Mouse (Mus musculus) liver, embryonic 12.5 days (tissue): Measurements from ENCODE around the gene 4930524J08Rik. TPM values are rescaled to one million over a fixed set of nuclear protein-coding genes. Genes with fewer than 3 reads are reported as not detected.

Source experiments
- ATAC-seq: fragments of 200-750 bp; cut with Nextera tagmentation; 2 replicates; pipeline ENCODE4 v1.8.0; 2017; ENCODE audit warnings: moderate number of reproducible peaks, mild to moderate bottlenecking, moderate library complexity
- H3K27ac ChIP-seq: fragments of 300-500 bp; sonication (generic); 2 replicates; pipeline ENCODE4 v1.5.1; 2016; ENCODE audit warnings: mild to moderate bottlenecking
- H3K27me3 ChIP-seq: fragments of 300-500 bp; sonication (generic); replicated peaks from 2 replicates; pipeline ENCODE4 v1.6.1; 2016; ENCODE audit warnings: mild to moderate bottlenecking, moderate library complexity
- H3K36me3 ChIP-seq: fragments of 300-500 bp; sonication (generic); 2 replicates; pipeline ENCODE4 v1.6.1; 2016; ENCODE audit warnings: mild to moderate bottlenecking, moderate library complexity
- H3K4me1 ChIP-seq: fragments of 300-500 bp; sonication (generic); 2 replicates; pipeline ENCODE4 v1.6.1; 2016
- H3K4me2 ChIP-seq: fragments of 300-500 bp; sonication (generic); 2 replicates; pipeline ENCODE4 v1.6.1; 2016; ENCODE audit warnings: mild to moderate bottlenecking, moderate library complexity
- H3K4me3 ChIP-seq: fragments of 300-500 bp; sonication (generic); 2 replicates; pipeline ENCODE4 v1.5.1; 2016; ENCODE audit warnings: mild to moderate bottlenecking, moderate library complexity
- H3K9ac ChIP-seq: fragments of 300-500 bp; sonication (generic); 2 replicates; pipeline ENCODE4 v1.6.1; 2016; ENCODE audit warnings: mild to moderate bottlenecking, moderate library complexity
- H3K9me3 ChIP-seq: fragments of 300-500 bp; sonication (generic); replicated peaks from 2 replicates; pipeline ENCODE4 v1.6.1; 2016; ENCODE audit warnings: mild to moderate bottlenecking, moderate library complexity
- WGBS: fragments of 180-500 bp; shearing (Covaris S2); methylation state at CpG from one replicate; pipeline ENCODE4 v1.1.7; 2016; ENCODE audit not compliant: insufficient replicate concordance; 5-methylcytosine and 5-hydroxymethylcytosine counted together
- polyA plus RNA-seq: library from polyadenylated mRNA; unstranded; fragments of >200 nt; fragmentation: Nextera tagmentation; extraction: Ambion mirVana; gene quantifications from 2 replicates; pipeline ENCODE4 v1.2.1, GENCODE M21; 2016

4930524J08Rik gene
- polyA plus RNA-seq, 1 experiment from 2014 or later, result 2.0 TPM

DNA sequence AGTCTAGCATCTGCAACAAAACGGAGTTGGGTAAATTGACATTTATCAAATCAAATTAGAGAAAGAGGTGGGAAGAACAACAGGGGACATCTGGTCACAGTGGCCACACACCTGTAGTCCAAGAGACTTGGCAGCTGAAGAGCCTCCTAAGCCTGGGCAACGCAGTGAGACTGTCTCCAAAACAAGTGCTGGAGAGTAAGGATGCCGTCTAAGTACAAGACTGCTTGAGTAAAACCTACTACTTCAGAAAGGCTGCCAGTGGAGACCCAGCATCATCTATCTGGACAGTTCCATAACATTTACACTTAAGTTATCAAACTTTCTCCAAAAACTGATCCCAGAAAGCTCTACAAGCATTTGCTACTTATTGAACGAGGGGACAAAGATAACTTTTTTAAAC lies 3.8 kb upstream of the 4930524J08Rik start:
- H3K9me3 ChIP-seq, result no peaks in the 10 kb centered on the region
- peak overlapping the region; percentile 37 for H3K4me3 ChIP-seq
- no peaks in the 10 kb centered on the region for H3K27me3 ChIP-seq
- H3K27ac ChIP-seq, result 0 out of 2 replicates have a peak overlapping the region, but pooled peaks have one; percentile 7
- H3K36me3 ChIP-seq, result peaks cover 58% of the 10 kb centered on the region
- WGBS, result 51% methylated on average over 4 of the region's 4 CpGs
- peak overlapping the region; percentile 73 for H3K4me2 ChIP-seq
- peaks cover 51% of the 10 kb centered on the region for H3K4me1 ChIP-seq
- peak overlapping the region; percentile 48 for H3K9ac ChIP-seq
- no peak for ATAC-seq

DNA sequence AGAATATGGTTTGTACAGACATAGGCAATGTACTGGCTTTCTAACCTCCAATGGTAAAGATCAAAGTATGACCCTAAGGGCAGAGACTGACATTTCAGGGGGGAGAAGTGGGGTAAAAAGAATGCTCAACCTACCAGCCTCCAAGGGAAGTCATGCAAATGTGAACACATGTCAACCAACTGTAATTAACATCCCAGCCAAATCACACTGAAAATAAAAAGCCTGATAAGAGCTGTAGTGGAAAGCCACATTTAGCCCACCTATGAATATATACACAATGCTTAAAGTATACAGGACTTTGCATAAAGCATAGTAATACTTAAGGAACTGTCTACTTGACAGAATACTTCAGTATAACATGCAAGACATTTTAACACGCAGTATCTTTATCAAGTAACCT lies 3.1 kb upstream of the 4930524J08Rik start:
- peaks cover 47% of the 10 kb centered on the region for H3K4me1 ChIP-seq
- H3K27me3 ChIP-seq, result no peaks in the 10 kb centered on the region
- peak overlapping the region; percentile 73 for H3K4me2 ChIP-seq
- no peak for ATAC-seq
- H3K9me3 ChIP-seq, result no peaks in the 10 kb centered on the region
- peaks cover 51% of the 10 kb centered on the region for H3K36me3 ChIP-seq
- 67% methylated on average over 1 of the region's 1 CpGs for WGBS
- H3K9ac ChIP-seq, result peak overlapping the region; percentile 48
- peak overlapping the region; percentile 97 for H3K4me3 ChIP-seq
- H3K27ac ChIP-seq, result no peak overlapping the region

DNA sequence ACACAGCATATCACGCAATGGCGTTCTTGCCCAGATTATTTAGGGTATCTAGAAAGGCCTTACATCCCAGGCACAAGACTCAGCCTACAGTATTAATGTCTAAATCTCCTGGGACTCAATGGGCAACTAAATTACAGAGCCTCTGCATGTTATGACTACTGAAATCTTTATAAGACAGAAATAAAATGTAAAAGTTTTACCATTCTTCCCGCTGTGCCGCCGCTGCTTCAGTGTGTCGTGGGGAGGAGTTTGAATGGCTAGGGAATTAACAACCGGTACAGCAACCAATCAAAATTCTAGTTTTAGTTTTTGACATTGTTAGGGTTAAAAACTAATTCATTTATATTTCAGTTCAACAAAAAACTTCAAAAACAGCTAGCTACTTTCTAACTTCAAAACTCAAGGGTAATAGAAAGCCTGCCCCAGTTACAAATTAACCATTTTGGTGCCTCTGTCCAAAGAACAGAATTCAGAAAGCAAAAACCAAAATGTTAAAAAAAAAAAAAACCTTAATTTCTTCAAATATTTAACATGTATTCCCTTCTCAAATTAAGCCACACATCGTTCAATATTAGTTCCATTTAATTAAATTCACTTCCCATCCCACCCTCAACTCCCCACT lies 2.4 kb upstream of the 4930524J08Rik start:
- WGBS, result 9% methylated on average over 8 of the region's 8 CpGs
- H3K4me1 ChIP-seq, result peaks cover 45% of the 10 kb centered on the region
- H3K27ac ChIP-seq, result peak overlapping the region; percentile 97
- peak overlapping the region; percentile 73 for H3K4me2 ChIP-seq
- ATAC-seq, result no peak
- H3K27me3 ChIP-seq, result no peaks in the 10 kb centered on the region
- peak overlapping the region; percentile 98 for H3K9ac ChIP-seq
- peaks cover 48% of the 10 kb centered on the region for H3K36me3 ChIP-seq
- H3K9me3 ChIP-seq, result no peaks in the 10 kb centered on the region
- peak overlapping the region; percentile 97 for H3K4me3 ChIP-seq

DNA sequence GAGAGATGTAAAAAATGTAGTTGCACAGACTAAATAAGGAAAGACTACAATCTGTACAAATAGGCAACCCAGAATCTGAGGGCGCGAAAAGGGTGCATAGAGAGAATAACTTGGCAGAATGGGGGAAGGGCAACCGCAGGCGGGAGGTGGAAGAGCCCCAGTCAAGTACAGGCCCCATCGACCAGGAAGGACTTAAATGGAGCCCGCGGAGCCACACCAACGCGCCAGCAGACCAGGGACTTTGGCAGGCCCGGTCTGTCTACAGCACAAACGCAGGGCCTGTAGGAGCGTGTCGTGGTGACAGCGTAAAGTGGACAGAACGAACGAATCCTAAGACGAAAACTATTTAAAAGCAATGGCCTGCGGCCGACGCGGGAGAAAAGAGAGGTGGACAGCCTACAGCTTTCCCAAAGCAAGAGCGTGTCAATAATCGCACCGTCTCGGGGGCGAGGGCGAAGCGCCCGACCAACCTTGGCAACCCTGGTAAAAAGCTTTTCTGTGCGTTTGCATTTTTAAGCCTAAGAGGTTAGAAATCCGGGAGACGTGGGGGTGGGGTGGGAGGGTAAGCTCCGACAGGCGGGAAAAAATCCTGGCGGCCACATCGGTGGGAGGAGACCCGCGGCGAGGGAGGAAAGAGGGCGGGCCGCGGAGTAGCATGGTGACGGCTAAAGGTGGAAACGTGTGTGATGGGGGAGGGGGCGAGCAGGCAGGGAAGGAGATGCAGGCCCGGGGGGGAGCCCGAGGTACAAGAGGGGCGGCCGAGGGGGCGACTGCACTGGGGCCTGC lies 1.2 kb upstream of the 4930524J08Rik start:
- under 1% methylated on average over 48 of the region's 50 CpGs for WGBS
- Histone ChIP-seq H3K36me3 (peaks cover 39% of the 10 kb centered on the region), H3K4me2 (peak overlapping the region; percentile 73), H3K9me3 (no peaks in the 10 kb centered on the region), H3K9ac (peak overlapping the region; percentile 98), H3K27me3 (no peaks in the 10 kb centered on the region), H3K4me1 (peaks cover 40% of the 10 kb centered on the region), H3K27ac (peak overlapping the region; percentile 97), H3K4me3 (peak overlapping the region; percentile 97)
- peak; percentile 40 for ATAC-seq

DNA sequence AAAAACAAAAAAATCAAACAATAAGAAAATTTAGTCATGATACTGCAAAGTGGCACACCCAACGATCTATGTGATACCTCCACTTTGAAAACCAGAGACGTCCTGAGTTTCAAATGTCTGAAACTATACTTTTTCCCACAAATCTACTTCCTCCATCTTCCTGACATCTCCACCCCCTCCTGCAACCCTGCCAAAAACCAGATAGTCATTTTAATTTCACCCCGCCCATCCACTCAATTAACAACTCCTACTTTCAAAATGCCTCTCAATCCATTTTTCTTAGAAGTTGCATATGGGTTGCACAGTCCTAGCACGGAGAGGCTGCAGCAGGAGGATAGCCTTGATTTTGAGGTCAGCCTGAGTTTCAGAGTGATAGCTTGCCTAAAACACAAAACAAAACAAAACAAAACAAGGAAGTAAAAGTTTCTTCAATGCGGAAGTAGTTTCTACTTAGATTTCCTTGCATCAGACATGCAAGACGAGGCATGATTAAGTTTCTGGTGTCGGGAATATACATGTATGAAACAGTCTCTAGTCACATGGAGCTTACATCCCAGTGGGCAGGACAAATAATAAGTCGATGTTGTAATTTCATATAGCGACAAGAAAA lies 4.7 kb downstream of the 4930524J08Rik start:
- WGBS, result 63% methylated on average over 9 of the region's 9 CpGs
- no peak for ATAC-seq
- no peak overlapping the region for H3K27ac ChIP-seq
- H3K4me1 ChIP-seq, result peaks cover 17% of the 10 kb centered on the region
- H3K4me3 ChIP-seq, result no peak overlapping the region
- H3K36me3 ChIP-seq, result no peaks in the 10 kb centered on the region
- no peak overlapping the region for H3K9ac ChIP-seq
- no peaks in the 10 kb centered on the region for H3K27me3 ChIP-seq
- H3K4me2 ChIP-seq, result 0 out of 2 replicates have a peak overlapping the region, but pooled peaks have one; percentile 24
- no peaks in the 10 kb centered on the region for H3K9me3 ChIP-seq

DNA sequence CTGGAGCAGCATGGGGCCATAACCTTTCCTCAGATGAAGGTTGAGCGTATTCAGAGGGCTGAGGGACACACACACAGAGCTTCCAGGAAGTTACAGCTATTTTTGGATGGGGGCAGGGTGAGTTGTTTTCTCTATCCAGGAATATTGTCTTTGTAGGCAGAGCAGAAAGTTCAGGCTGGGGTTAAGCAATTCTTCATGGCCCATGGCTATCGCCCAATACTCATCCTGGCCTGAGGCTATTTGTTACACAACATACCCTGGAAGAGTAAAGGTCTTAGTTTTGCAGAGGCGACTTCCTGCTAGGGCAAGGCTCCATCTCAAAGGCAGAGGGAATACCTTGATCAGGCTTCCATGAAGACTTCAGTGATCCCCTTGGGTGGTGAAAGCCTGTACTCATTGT lies 15.3 kb downstream of the 4930524J08Rik start:
- H3K4me3 ChIP-seq, result no peak overlapping the region
- no peak overlapping the region for H3K27ac ChIP-seq
- WGBS, result 65% methylated on average over 3 of the region's 3 CpGs
- H3K9ac ChIP-seq, result no peak overlapping the region
- H3K4me2 ChIP-seq, result no peak overlapping the region
- no peaks in the 10 kb centered on the region for H3K9me3 ChIP-seq
- no peaks in the 10 kb centered on the region; the same call in 1 of the 2 replicates for H3K27me3 ChIP-seq
- ATAC-seq, result peak; percentile 47; the same call in 1 of the 2 replicates
- H3K4me1 ChIP-seq, result no peaks in the 10 kb centered on the region
- no peaks in the 10 kb centered on the region for H3K36me3 ChIP-seq

DNA sequence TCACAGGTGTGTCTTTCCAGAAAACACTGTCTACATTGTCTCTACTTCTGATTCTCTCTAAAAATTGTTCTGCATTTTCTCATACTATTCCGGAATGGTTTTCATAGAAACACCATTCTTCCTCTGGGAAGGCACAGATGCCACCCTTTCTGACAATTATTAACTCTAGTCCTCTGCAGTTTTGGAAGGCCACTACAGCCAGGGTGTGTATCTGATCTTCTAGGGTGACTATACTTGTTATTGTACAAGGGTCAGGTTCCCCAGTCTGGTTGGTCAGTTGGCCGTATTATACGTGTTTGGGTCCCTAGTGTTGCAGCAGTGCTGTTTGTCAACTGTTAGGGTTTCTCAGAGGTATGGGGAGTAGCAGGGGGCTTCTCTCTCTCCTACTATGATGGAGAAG lies 15.8 kb downstream of the 4930524J08Rik start:
- Histone ChIP-seq H3K4me2 (no peak overlapping the region), H3K9me3 (no peaks in the 10 kb centered on the region), H3K27ac (no peak overlapping the region), H3K27me3 (no peaks in the 10 kb centered on the region; the same call in 1 of the 2 replicates), H3K9ac (no peak overlapping the region), H3K4me1 (no peaks in the 10 kb centered on the region), H3K36me3 (no peaks in the 10 kb centered on the region), H3K4me3 (no peak overlapping the region)
- no peak for ATAC-seq
- 87% methylated on average over 3 of the region's 3 CpGs for WGBS

DNA sequence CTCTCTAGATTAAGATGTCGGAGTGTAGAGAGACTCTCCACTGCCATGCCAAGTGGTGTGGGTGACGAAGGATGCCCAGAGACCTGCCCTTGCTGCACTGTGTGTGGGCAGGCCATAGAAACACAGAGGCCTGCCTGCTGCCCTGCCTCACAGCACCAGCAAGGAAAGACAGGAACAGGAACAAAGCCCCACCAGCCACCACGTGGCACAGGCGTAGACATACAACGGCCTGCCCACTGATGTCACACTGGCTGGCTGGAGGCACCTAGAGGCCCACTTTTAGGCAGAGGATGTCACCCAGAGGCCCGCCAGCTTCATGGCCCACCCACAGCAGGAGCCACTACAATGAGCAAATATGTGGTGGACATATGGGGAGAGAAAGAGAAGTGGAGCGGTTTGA lies 21.2 kb downstream of the 4930524J08Rik start:
- H3K36me3 ChIP-seq, result no peaks in the 10 kb centered on the region
- no peak; the same call in 1 of the 2 replicates for ATAC-seq
- peaks cover 24% of the 10 kb centered on the region for H3K4me1 ChIP-seq
- H3K9me3 ChIP-seq, result no peaks in the 10 kb centered on the region
- WGBS, result 66% methylated on average over 7 of the region's 7 CpGs
- H3K4me2 ChIP-seq, result no peak overlapping the region
- no peak overlapping the region for H3K4me3 ChIP-seq
- H3K27me3 ChIP-seq, result no peaks in the 10 kb centered on the region; the same call in 1 of the 2 replicates
- no peak overlapping the region for H3K27ac ChIP-seq
- no peak overlapping the region for H3K9ac ChIP-seq

DNA sequence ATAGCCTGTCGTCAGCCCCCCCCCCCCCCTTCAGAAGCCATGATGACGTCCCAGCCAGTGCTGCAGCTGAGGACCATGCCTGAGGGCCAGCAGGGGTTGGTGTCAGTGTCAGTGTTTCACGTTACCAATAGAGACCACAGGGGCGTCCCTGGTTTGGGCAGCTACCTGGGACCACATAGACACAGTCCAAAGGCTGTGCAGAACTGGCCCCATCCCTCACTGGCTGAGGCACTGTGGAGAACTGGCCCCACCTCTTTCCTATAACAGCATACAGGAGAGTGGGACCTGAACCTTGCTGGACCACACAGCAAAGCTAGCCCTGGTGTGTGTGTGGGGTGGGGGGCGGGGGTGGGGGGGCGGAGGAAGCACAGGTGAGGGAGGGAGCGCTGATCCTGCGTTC lies 21.6 kb downstream of the 4930524J08Rik start:
- Histone ChIP-seq H3K9ac (no peak overlapping the region), H3K4me1 (peaks cover 29% of the 10 kb centered on the region), H3K4me3 (no peak overlapping the region), H3K27me3 (no peaks in the 10 kb centered on the region; the same call in 1 of the 2 replicates), H3K36me3 (no peaks in the 10 kb centered on the region), H3K27ac (no peak overlapping the region), H3K4me2 (no peak overlapping the region), H3K9me3 (no peaks in the 10 kb centered on the region)
- WGBS, result 58% methylated on average over 8 of the region's 8 CpGs
- peak; percentile 7; the same call in 1 of the 2 replicates for ATAC-seq

DNA sequence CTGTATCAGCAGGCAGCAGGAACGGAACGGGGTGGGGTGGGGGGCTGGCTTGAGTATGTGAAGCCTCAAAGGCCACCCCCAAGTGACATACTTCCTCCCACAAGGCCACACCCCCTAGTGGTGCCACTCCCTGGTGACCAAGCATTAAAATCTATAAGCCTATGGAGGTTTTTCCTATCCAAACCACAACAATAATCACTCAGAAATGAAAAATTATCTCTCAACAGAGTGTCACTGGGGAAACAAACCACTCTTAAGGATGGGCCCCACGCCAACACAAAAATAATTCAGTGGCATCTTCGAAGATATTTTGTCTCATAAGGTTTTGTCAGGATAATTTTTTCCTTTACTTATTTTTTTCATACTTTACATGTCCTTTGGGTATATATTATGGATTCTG lies 25.0 kb downstream of the 4930524J08Rik start:
- Histone ChIP-seq H3K4me3 (no peak overlapping the region), H3K4me2 (no peak overlapping the region), H3K27me3 (no peaks in the 10 kb centered on the region), H3K36me3 (no peaks in the 10 kb centered on the region), H3K9me3 (no peaks in the 10 kb centered on the region), H3K4me1 (peaks cover 48% of the 10 kb centered on the region), H3K9ac (no peak overlapping the region), H3K27ac (no peak overlapping the region)
- ATAC-seq, result no peak
- WGBS, result 62% methylated on average over 4 of the region's 4 CpGs

DNA sequence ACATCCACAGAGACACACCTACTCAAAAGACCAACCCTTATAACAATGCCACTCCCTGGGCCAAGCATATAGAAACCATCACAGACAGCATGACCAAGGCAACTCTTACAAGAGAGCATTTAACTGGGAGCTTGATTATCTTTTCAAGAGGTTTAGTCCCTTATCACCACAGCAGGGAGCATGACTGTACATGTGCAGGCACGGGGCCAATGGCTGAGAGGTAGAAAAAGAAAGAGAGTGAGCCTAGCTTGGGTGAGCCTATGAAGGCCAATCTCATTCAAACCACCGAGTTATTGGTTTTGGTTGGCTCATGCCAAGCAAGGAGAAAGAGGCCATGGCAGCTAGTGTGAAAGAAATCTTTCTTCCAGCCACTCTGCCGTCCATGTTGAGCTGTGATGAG lies 26.6 kb downstream of the 4930524J08Rik start:
- WGBS, result 28% methylated on average over 3 of the region's 3 CpGs
- H3K4me3 ChIP-seq, result no peak overlapping the region
- no peaks in the 10 kb centered on the region for H3K9me3 ChIP-seq
- H3K36me3 ChIP-seq, result no peaks in the 10 kb centered on the region
- peaks cover 42% of the 10 kb centered on the region for H3K4me1 ChIP-seq
- peak overlapping the region; percentile 58 for H3K27ac ChIP-seq
- H3K9ac ChIP-seq, result no peak overlapping the region
- H3K4me2 ChIP-seq, result peak overlapping the region; percentile 31
- peak; percentile 80 for ATAC-seq
- no peaks in the 10 kb centered on the region; the same call in 1 of the 2 replicates for H3K27me3 ChIP-seq

DNA sequence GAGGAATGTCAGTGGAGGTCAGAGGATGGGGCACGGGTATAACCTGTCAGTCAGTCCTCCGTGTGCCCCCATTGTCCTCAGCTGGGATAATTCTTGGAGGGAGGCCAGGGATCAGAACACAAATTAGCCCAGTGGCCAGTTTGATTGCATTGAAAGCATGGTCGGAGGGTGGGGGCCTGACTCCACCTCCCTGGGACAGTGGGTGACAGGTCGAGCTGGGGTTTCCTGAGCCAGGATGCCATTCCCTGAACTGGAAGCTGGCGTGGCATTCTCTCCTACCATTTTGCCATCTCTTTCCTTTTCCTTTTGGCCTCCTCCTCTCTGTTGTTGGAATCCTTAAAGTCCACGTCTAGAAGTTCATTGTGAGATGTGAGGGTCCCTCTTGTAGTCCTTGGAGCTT lies 27.0 kb downstream of the 4930524J08Rik start:
- ATAC-seq, result no peak
- H3K4me2 ChIP-seq, result peak overlapping the region; percentile 31
- peak overlapping the region; percentile 58 for H3K27ac ChIP-seq

More for the DNA sequence above, 27.0 kb downstream of the 4930524J08Rik start:
- WGBS, result 71% methylated on average over 6 of the region's 6 CpGs
- Histone ChIP-seq H3K9ac (no peak overlapping the region), H3K27me3 (no peaks in the 10 kb centered on the region; the same call in 1 of the 2 replicates), H3K4me1 (peaks cover 37% of the 10 kb centered on the region), H3K9me3 (no peaks in the 10 kb centered on the region), H3K4me3 (no peak overlapping the region), H3K36me3 (no peaks in the 10 kb centered on the region)
